Mouse (Mus musculus): Measurements from ENCODE around the gene Arl15. TPM values are rescaled to one million over a fixed set of nuclear protein-coding genes. Genes with fewer than 3 reads are reported as not detected.
A peak's percentile ranks its signal among the peaks of the same experiment; 100 is the strongest.

The Arl15 gene
- polyA plus RNA-seq, 1 experiment from 2014 or later = 14.6 TPM

- DNase-seq (ENCODE audit: low spot score) (no peak), ATAC-seq (replicated peaks; ENCODE audit: low FRiP score) (no peak)
- Histone ChIP-seq H3K9ac (ENCODE audit: low read length) (no peak overlapping the region), H3K27me3 (ENCODE audit: control insufficient read depth, insufficient read depth, low read length) (no peaks in the 10 kb centered on the region), H3K4me2 (ENCODE audit: low read depth, low read length, severe bottlenecking) (no peak overlapping the region), H3K9me3 (ENCODE audit: control insufficient read depth, low read length) (no peaks in the 10 kb centered on the region), H3K4me1 (replicated peaks; ENCODE audit: control insufficient read depth, insufficient read depth, low read length) (0 out of 2 replicates have a peak, but pooled peaks cover 3% of the 10 kb centered on the region), H3K4me3 (ENCODE audit: low read depth, low read length) (no peak overlapping the region), H3K36me3 (ENCODE audit: control insufficient read depth, insufficient read depth, low read length) (no peaks in the 10 kb centered on the region), H3K27ac (ENCODE audit: low read depth, low read length) (no peak overlapping the region)
- 76% methylated on average over 10 of the region's 10 CpGs for WGBS
Measured at GRCm38 (mm10) chr13:113990701-113991100, 196.4 kb downstream of the Arl15 start.

- WGBS = 89% methylated on average over 2 of the region's 2 CpGs
- no peak overlapping the region for H3K4me3 ChIP-seq (ENCODE audit: low read depth, low read length)
- no peak overlapping the region for H3K4me2 ChIP-seq (ENCODE audit: low read depth, low read length, severe bottlenecking)
Measured at GRCm38 (mm10) chr13:113993066-113993465, 198.8 kb downstream of the Arl15 start.

DNA sequence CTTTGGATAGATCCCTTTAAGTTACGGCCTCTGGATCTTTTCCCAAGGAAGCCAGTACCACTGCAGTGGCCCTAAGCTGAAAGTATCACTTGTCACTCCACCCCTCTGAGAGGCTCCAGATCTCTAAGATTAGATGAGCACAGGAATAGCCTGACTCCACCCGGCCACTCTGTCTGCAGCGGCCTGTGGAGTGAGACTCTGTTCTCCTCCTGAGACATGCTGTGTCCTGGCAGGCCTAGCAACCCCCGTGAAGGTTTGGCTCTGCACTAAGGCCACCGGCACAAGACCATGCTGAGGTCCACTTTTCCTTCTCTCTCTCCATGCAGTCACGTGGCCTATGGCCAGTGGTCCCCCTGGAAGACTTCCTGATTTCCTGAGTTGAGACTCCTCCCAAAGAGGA lies 200.3 kb downstream of the Arl15 start:
- H3K4me3 ChIP-seq (ENCODE audit: low read depth, low read length) = no peak overlapping the region
- H3K4me1 ChIP-seq (replicated peaks; ENCODE audit: control insufficient read depth, insufficient read depth, low read length) = 0 out of 2 replicates have a peak, but pooled peaks cover 3% of the 10 kb centered on the region
- H3K9ac ChIP-seq (ENCODE audit: low read length) = no peak overlapping the region
- H3K9me3 ChIP-seq (ENCODE audit: control insufficient read depth, low read length) = no peaks in the 10 kb centered on the region
- DNase-seq (ENCODE audit: low spot score) = no peak
- no peak for ATAC-seq (replicated peaks; ENCODE audit: low FRiP score)
- H3K27ac ChIP-seq (ENCODE audit: low read depth, low read length) = no peak overlapping the region
- no peaks in the 10 kb centered on the region for H3K27me3 ChIP-seq (ENCODE audit: control insufficient read depth, insufficient read depth, low read length)
- no peak overlapping the region for H3K4me2 ChIP-seq (ENCODE audit: low read depth, low read length, severe bottlenecking)
- H3K36me3 ChIP-seq (ENCODE audit: control insufficient read depth, insufficient read depth, low read length) = no peaks in the 10 kb centered on the region
- WGBS = 75% methylated on average over 6 of the region's 6 CpGs

More at GRCm38 (mm10) chr13:113993066-113993465, 198.8 kb downstream of the Arl15 start:
- H3K36me3 ChIP-seq (ENCODE audit: control insufficient read depth, insufficient read depth, low read length) = no peaks in the 10 kb centered on the region
- no peaks in the 10 kb centered on the region for H3K27me3 ChIP-seq (ENCODE audit: control insufficient read depth, insufficient read depth, low read length)
- no peak overlapping the region for H3K9ac ChIP-seq (ENCODE audit: low read length)
- H3K27ac ChIP-seq (ENCODE audit: low read depth, low read length) = no peak overlapping the region
- H3K4me1 ChIP-seq (replicated peaks; ENCODE audit: control insufficient read depth, insufficient read depth, low read length) = 0 out of 2 replicates have a peak, but pooled peaks cover 3% of the 10 kb centered on the region
- ATAC-seq (replicated peaks; ENCODE audit: low FRiP score) (no peak), DNase-seq (ENCODE audit: low spot score) (no peak)
- no peaks in the 10 kb centered on the region for H3K9me3 ChIP-seq (ENCODE audit: control insufficient read depth, low read length)

- Histone ChIP-seq H3K9me3 (ENCODE audit: control insufficient read depth, low read length) (no peaks in the 10 kb centered on the region), H3K4me1 (replicated peaks; ENCODE audit: control insufficient read depth, insufficient read depth, low read length) (0 out of 2 replicates have a peak, but pooled peaks cover 4% of the 10 kb centered on the region), H3K36me3 (ENCODE audit: control insufficient read depth, insufficient read depth, low read length) (no peaks in the 10 kb centered on the region), H3K4me3 (ENCODE audit: low read depth, low read length) (no peak overlapping the region), H3K4me2 (ENCODE audit: low read depth, low read length, severe bottlenecking) (no peak overlapping the region), H3K9ac (ENCODE audit: low read length) (no peak overlapping the region), H3K27me3 (ENCODE audit: control insufficient read depth, insufficient read depth, low read length) (no peaks in the 10 kb centered on the region), H3K27ac (ENCODE audit: low read depth, low read length) (no peak overlapping the region)
- WGBS = 44% methylated on average over 9 of the region's 9 CpGs
- DNase-seq (ENCODE audit: low spot score) (no peak), ATAC-seq (replicated peaks; ENCODE audit: low FRiP score) (0 out of 2 replicates have a peak, but pooled peaks have one; percentile 19)
Measured at GRCm38 (mm10) chr13:113995490-113996236, 201.4 kb downstream of the Arl15 start.

DNA sequence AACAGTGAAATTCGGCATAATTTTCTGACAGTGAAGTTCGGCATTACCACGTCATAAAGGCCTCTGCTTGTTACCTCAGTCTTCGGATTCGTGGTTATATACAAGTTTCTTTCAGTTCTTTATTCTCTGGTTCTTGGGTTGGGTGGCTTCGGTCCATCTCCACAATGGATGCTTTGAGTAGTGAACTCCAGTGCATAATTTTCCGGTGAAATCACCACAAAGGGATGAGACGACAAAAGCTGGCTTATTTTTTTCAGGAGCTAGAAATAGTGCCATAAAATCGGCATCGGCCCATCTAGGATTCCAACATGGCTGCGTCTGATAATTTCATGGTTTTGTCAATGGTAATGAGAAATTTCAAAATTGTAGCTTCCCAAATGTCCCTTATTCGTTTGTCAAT lies 204.5 kb downstream of the Arl15 start:
- Histone ChIP-seq H3K36me3 (ENCODE audit: control insufficient read depth, insufficient read depth, low read length) (no peaks in the 10 kb centered on the region), H3K9me3 (ENCODE audit: control insufficient read depth, low read length) (no peaks in the 10 kb centered on the region), H3K4me3 (ENCODE audit: low read depth, low read length) (no peak overlapping the region), H3K4me1 (replicated peaks; ENCODE audit: control insufficient read depth, insufficient read depth, low read length) (0 out of 2 replicates have a peak, but pooled peaks cover 4% of the 10 kb centered on the region), H3K27ac (ENCODE audit: low read depth, low read length) (no peak overlapping the region), H3K4me2 (ENCODE audit: low read depth, low read length, severe bottlenecking) (no peak overlapping the region), H3K27me3 (ENCODE audit: control insufficient read depth, insufficient read depth, low read length) (no peaks in the 10 kb centered on the region), H3K9ac (ENCODE audit: low read length) (no peak overlapping the region)
- DNase-seq (ENCODE audit: low spot score) = no peak
- no peak for ATAC-seq (replicated peaks; ENCODE audit: low FRiP score)
- 91% methylated on average over 12 of the region's 12 CpGs for WGBS

- Histone ChIP-seq H3K27me3 (ENCODE audit: control insufficient read depth, insufficient read depth, low read length) (no peaks in the 10 kb centered on the region), H3K4me2 (ENCODE audit: low read depth, low read length, severe bottlenecking) (no peak overlapping the region), H3K36me3 (ENCODE audit: control insufficient read depth, insufficient read depth, low read length) (no peaks in the 10 kb centered on the region), H3K4me1 (replicated peaks; ENCODE audit: control insufficient read depth, insufficient read depth, low read length) (0 out of 2 replicates have a peak, but pooled peaks cover 2% of the 10 kb centered on the region), H3K9ac (ENCODE audit: low read length) (no peak overlapping the region), H3K27ac (ENCODE audit: low read depth, low read length) (no peak overlapping the region), H3K4me3 (ENCODE audit: low read depth, low read length) (no peak overlapping the region), H3K9me3 (ENCODE audit: control insufficient read depth, low read length) (no peaks in the 10 kb centered on the region)
- DNase-seq (ENCODE audit: low spot score) = no peak
- ATAC-seq (replicated peaks; ENCODE audit: low FRiP score) = no peak
- WGBS = 95% methylated on average over 10 of the region's 10 CpGs
Measured at GRCm38 (mm10) chr13:114003463-114003862, 209.2 kb downstream of the Arl15 start.

GRCm38 (mm10) chr13:114004191-114004590 lies 209.9 kb downstream of the Arl15 start:
- WGBS = 88% methylated on average over 6 of the region's 6 CpGs
- DNase-seq (ENCODE audit: low spot score) (no peak), ATAC-seq (replicated peaks; ENCODE audit: low FRiP score) (no peak)
- no peak overlapping the region for H3K27ac ChIP-seq (ENCODE audit: low read depth, low read length)
- no peaks in the 10 kb centered on the region for H3K36me3 ChIP-seq (ENCODE audit: control insufficient read depth, insufficient read depth, low read length)
- H3K9ac ChIP-seq (ENCODE audit: low read length) = no peak overlapping the region
- no peaks in the 10 kb centered on the region for H3K9me3 ChIP-seq (ENCODE audit: control insufficient read depth, low read length)
- H3K4me3 ChIP-seq (ENCODE audit: low read depth, low read length) = no peak overlapping the region
- H3K4me2 ChIP-seq (ENCODE audit: low read depth, low read length, severe bottlenecking) = no peak overlapping the region
- H3K27me3 ChIP-seq (ENCODE audit: control insufficient read depth, insufficient read depth, low read length) = no peaks in the 10 kb centered on the region
- H3K4me1 ChIP-seq (replicated peaks; ENCODE audit: control insufficient read depth, insufficient read depth, low read length) = 0 out of 2 replicates have a peak, but pooled peaks cover 2% of the 10 kb centered on the region

GRCm38 (mm10) chr13:114009786-114010185 lies 215.5 kb downstream of the Arl15 start:
- Histone ChIP-seq H3K4me2 (ENCODE audit: low read depth, low read length, severe bottlenecking) (no peak overlapping the region), H3K36me3 (ENCODE audit: control insufficient read depth, insufficient read depth, low read length) (no peaks in the 10 kb centered on the region), H3K27ac (ENCODE audit: low read depth, low read length) (no peak overlapping the region), H3K9ac (ENCODE audit: low read length) (no peak overlapping the region), H3K4me3 (ENCODE audit: low read depth, low read length) (no peak overlapping the region), H3K9me3 (ENCODE audit: control insufficient read depth, low read length) (no peaks in the 10 kb centered on the region), H3K4me1 (replicated peaks; ENCODE audit: control insufficient read depth, insufficient read depth, low read length) (no peaks in the 10 kb centered on the region), H3K27me3 (ENCODE audit: control insufficient read depth, insufficient read depth, low read length) (no peaks in the 10 kb centered on the region)
- ATAC-seq (replicated peaks; ENCODE audit: low FRiP score) (no peak), DNase-seq (ENCODE audit: low spot score) (no peak)
- WGBS = 82% methylated on average over 9 of the region's 9 CpGs

DNA sequence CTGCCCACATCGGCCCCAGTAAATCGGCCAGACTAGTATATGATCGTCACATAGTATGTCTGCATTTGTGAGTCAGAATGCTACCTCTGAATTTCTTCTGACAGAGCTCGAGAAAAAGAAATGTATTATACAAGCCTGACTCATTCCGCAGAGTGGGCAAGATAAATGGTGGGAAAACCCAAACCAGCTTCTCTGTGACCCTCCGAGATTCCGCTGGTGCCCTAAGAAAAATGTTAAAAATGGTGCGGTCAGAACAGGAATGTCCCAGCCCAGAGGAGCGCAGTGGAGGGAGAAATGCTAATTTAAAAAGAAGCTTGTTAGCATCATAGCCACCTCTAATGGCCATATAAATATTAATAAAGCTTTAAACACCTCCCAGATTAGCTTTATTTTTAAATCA lies 216.2 kb downstream of the Arl15 start:
- Histone ChIP-seq H3K4me1 (replicated peaks; ENCODE audit: control insufficient read depth, insufficient read depth, low read length) (no peaks in the 10 kb centered on the region), H3K27ac (ENCODE audit: low read depth, low read length) (no peak overlapping the region), H3K4me3 (ENCODE audit: low read depth, low read length) (no peak overlapping the region), H3K27me3 (ENCODE audit: control insufficient read depth, insufficient read depth, low read length) (no peaks in the 10 kb centered on the region), H3K4me2 (ENCODE audit: low read depth, low read length, severe bottlenecking) (no peak overlapping the region), H3K9me3 (ENCODE audit: control insufficient read depth, low read length) (no peaks in the 10 kb centered on the region), H3K9ac (ENCODE audit: low read length) (no peak overlapping the region), H3K36me3 (ENCODE audit: control insufficient read depth, insufficient read depth, low read length) (no peaks in the 10 kb centered on the region)
- no peak for DNase-seq (ENCODE audit: low spot score)
- ATAC-seq (replicated peaks; ENCODE audit: low FRiP score) = no peak
- WGBS = 84% methylated on average over 9 of the region's 9 CpGs
